Mouse (Mus musculus) MEL (cell line): ENCODE measurements around the gene Trim2.

ENCODE experiments used
- CHD2 ChIP-seq: IDR thresholded peaks from 2 replicates; pipeline ENCODE4 v1.6.1; 2011; ENCODE audit warnings: low read length, improper control_type of control experiment
- CTCF ChIP-seq, 3 experiments: IDR thresholded peaks in 2 of 3; conservative IDR thresholded peaks in 1 of 3; 2 replicates each; pipeline ENCODE4 v1.5.1; 2011 to 2012; ENCODE audit warnings: low read length in 3 of 3, low read depth in 2 of 3, mild to moderate bottlenecking in 2 of 3, improper control_type of control experiment in 1 of 3, inconsistent platforms in 1 of 3, mixed read lengths in 1 of 3, moderate library complexity in 1 of 3; ENCODE audit not compliant: control insufficient read depth in 1 of 3, insufficient read depth in 1 of 3, poor library complexity in 1 of 3, severe bottlenecking in 1 of 3
- ELF1 ChIP-seq: IDR thresholded peaks from 2 replicates; pipeline ENCODE4 v1.6.1; 2014; ENCODE audit warnings: low read depth, mild to moderate bottlenecking, inconsistent platforms, low read length, improper control_type of control experiment, moderate library complexity
- EP300 ChIP-seq, 2 experiments: IDR thresholded peaks; 2 replicates each; pipeline ENCODE4 v1.6.1; 2011; ENCODE audit warnings: improper control_type of control experiment in 2 of 2, low read length in 2 of 2, low read depth in 1 of 2, mild to moderate bottlenecking in 1 of 2
- ETS1 ChIP-seq: IDR thresholded peaks from 2 replicates; pipeline ENCODE4 v1.6.1; 2012; ENCODE audit warnings: low read depth, mild to moderate bottlenecking, inconsistent platforms, low read length, improper control_type of control experiment, moderate library complexity
- MYB ChIP-seq: IDR thresholded peaks from 2 replicates; pipeline ENCODE4 v1.6.1; 2011; ENCODE audit warnings: mild to moderate bottlenecking, low read depth, low read length, improper control_type of control experiment
- TAL1 ChIP-seq: IDR thresholded peaks from 2 replicates; pipeline ENCODE4 v1.6.1; 2012; ENCODE audit warnings: mild to moderate bottlenecking, inconsistent platforms, low read length, moderate library complexity, mixed read lengths
- ZC3H11A ChIP-seq: IDR thresholded peaks from 2 replicates; pipeline ENCODE4 v1.6.1; 2012; ENCODE audit warnings: low read depth, mild to moderate bottlenecking, inconsistent platforms, low read length, improper control_type of control experiment
- ZKSCAN1 ChIP-seq: IDR thresholded peaks from 2 replicates; pipeline ENCODE4 v1.6.1; 2012; ENCODE audit warnings: low read depth, mild to moderate bottlenecking, inconsistent platforms, low read length, improper control_type of control experiment, moderate library complexity

DNA sequence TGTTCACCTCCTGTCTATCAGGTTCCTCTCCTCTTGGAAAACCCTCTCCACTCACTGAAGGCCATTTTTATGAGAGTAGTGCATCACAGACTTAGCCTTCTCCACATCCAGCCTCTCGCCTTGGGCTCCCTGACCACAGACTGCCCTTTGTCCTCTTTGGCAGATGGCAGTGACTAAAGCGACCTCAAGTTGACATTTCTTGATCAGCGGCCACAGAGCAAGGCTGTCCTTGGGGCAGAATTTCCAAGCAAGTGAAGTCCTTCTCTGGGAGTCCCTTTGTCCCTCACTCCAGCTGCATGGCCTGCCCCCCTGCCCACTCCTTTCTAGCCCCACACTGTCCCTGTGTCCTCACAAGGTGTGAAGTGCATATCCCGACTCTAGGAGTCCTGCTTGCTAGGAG lies 40.7 kb upstream of the Trim2 start:
- TF ChIP-seq ETS1 (no peak), CTCF (IDR thresholded peaks at IDR 0.05 in 2 of 3, conservative IDR thresholded peaks at IDR 0.05 in 1 of 3; ENCODE audit: control insufficient read depth in 1 of 3, insufficient read depth in 1 of 3, low read depth in 2 of 3, low read length in 3 of 3, poor library complexity in 1 of 3, severe bottlenecking in 1 of 3) (no peak), EP300 (IDR thresholded peaks at IDR 0.05; ENCODE audit: low read depth in 1 of 2, low read length in 2 of 2) (no peak), ZKSCAN1 (no peak), ZC3H11A (no peak), ELF1 (no peak), CHD2 (no peak), MYB (no peak), TAL1 (no peak)
